Mouse (Mus musculus) bone marrow macrophage, adult 2 months (primary cell): Measurements from ENCODE around the gene Nutf2.

Experiments used
- CTCF ChIP-seq: IDR thresholded peaks from 2 replicates; pipeline ENCODE4 v1.5.1; 2012; ENCODE audit warnings: low read depth, mild to moderate bottlenecking, low read length, moderate library complexity
- POLR2A ChIP-seq: IDR thresholded peaks from 2 replicates; pipeline ENCODE4 v1.6.1; 2012; ENCODE audit warnings: mild to moderate bottlenecking, low read depth, low read length, borderline replicate concordance

- no peak for TF ChIP-seq POLR2A
- peak; percentile 63 for TF ChIP-seq CTCF
Measured at GRCm38 (mm10) chr8:105835318-105835717, 25.1 kb upstream of the Nutf2 start.
